Mouse (Mus musculus): Measurements from ENCODE around the gene Mgat4e. TPM values are rescaled to one million over a fixed set of nuclear protein-coding genes. Genes with fewer than 3 reads are reported as not detected.

The Mgat4e gene
- total RNA-seq (2022), result not detected

GRCm38 (mm10) chr1:134549632-134550132 is at the start of gene Mgat4e:
TSS of gene Mgat4e (minus strand) at chr1:134549682.
- no peak for DNase-seq (ENCODE audit: low spot score)

- DNase-seq (ENCODE audit: low spot score), result no peak
Measured at GRCm38 (mm10) chr1:134597339-134598054, 48.0 kb upstream of the Mgat4e start.

DNA sequence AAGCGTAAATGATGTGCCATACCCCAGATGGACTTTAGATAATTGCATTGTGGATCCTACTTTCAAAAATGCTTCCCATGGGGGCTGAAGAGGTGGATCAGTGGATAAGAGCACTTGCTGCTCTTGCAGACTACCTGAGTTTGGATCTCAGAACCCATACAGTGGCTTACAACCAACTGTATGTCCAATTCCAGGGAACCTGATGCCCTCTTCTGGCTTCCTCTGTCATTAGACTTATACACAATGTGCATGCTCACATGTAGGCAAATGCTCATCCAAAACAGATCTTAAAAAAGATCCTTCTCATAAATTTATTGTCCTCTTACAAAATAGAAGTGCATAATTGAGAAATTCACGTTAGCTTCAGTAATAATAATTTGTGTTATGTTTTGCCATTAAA is 42.3 kb upstream of the Mgat4e start:
- no peak for DNase-seq (ENCODE audit: low spot score)

DNA sequence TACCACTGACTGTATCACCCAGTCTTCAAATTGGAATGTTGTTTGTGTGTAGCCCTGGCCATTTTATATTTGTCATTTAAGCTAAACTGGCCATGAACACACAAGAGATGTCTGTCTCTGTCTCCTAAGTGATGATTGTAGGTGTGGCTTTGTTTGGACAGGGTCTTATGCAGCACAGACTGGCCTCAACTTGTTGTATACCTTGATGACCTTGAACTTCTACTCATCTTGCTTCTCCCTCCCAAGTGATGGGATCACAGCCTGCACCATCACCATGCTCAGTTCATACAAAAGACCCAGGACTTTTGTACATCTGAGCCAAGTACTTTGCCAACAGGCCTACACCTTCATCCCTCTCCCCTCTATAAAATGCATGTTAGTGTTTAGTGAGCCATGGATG is 40.2 kb upstream of the Mgat4e start:
- no peak for DNase-seq (ENCODE audit: low spot score)

- no peak for DNase-seq (ENCODE audit: low spot score)
Measured at GRCm38 (mm10) chr1:134583560-134583959, 34.1 kb upstream of the Mgat4e start.

- DNase-seq (ENCODE audit: low spot score), result no peak
Measured at GRCm38 (mm10) chr1:134580796-134581195, 31.3 kb upstream of the Mgat4e start.

GRCm38 (mm10) chr1:134577384-134578120 is 28.1 kb upstream of the Mgat4e start:
- DNase-seq (ENCODE audit: low spot score), result no peak

DNA sequence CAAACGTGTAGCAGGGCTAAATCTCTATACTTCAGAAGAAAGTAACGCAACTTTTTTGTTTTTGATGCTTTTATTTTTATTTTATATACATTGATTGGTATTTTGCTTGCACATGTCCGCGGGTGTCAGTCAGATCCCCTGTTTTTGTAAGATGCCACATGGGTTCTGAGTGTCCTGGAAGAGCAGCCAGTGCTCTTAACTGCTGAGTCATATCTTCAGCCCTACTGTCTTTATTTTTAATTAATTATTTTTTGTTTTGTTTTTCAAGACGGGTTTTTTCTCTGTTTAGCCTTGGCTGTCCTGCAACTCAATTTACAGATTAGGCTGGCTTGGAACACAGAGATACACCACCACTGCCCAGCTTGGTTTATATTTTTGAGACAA is 24.4 kb upstream of the Mgat4e start:
- DNase-seq (ENCODE audit: low spot score), result no peak

DNA sequence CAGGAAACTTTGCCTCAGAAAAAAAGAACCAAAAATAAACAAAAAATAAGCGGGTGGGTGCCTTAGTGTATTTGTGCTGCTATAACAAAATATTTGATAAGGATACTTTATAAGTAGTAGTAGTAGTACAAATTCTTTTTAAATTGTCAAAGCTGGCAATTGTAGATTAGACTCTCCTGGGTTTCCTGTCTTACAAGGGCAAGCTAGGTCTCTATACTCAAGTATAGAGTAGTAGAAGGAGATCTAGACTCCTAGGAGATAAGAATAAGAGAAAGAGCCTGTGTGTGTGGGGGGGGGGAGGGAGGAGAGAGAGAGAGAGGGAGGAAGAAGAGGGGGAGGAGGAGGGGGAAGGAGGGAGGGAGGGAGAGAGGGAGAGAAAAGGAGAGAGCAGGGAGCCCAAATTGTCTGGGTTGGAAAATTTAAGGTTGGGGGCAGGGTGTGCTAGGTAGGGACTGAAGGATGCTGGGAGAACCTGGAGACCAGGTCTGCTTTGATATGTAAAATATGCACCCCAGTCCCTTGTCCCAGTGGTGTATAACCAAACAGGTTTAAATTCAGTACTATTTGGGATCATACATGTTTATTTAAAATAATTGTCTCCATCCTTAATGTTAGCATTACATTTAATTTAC is 23.9 kb upstream of the Mgat4e start:
- no peak for DNase-seq (ENCODE audit: low spot score)

GRCm38 (mm10) chr1:134570631-134571030 is 21.1 kb upstream of the Mgat4e start:
- DNase-seq (ENCODE audit: low spot score), result no peak

DNA sequence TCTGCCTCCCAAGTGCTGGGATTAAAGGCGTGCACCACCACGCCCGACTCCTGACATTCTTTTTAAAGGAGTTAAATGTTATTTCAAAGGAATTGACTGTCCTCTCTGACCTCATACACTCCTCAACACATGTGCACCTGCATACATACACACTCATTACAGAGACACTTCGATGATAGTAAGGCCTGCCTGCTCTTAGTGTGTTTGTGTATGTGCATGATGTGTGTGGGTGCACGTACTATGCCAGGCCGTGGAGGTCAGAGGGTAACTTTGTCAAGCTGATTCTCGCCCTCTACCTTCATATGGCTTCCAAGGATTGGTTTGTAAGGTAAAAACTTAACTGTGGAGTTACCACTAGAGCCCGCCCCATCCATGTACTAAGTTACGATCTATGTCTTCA is 20.7 kb upstream of the Mgat4e start:
- DNase-seq (ENCODE audit: low spot score), result no peak

DNA sequence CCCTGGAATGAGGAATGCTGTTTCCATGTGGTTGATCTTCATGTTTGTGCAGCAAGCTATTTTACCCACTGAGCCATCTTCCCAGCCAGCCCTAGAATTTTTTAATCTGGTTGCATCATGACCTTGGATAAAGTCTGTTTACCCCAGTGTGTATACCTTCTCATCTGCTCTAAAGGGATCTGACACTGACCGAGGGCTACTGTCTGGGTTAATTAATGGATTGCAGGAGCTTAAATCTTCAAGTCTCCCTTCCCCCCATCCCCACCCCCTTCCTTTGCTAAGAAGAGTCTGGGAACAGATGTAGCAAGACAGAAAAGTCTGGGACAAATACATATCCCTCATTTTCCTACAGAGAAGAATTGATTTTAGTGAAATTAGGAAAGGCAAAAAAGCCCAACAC is 18.0 kb upstream of the Mgat4e start:
- DNase-seq (ENCODE audit: low spot score), result no peak

- DNase-seq (ENCODE audit: low spot score), result no peak
Measured at GRCm38 (mm10) chr1:134563726-134564125, 14.2 kb upstream of the Mgat4e start.

- no peak for DNase-seq (ENCODE audit: low spot score)
Measured at GRCm38 (mm10) chr1:134562457-134562856, 13.0 kb upstream of the Mgat4e start.

DNA sequence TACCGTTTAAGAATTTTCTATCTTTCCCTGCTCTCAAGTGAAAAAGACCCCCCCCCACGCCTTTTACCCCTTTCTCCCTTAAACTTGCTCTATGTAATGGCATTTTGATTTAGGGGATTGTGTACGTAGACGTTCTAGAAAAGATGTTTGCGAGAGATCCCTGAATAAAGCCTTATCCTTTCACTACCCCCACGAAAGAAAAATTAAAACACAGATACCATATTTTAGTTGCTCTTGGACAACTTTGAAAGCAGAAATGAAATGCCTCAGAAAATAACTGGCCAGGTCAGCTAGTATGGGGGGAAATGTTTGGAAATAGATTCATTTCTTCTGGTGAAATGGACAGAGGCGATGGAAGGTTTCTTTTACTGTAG is 12.3 kb upstream of the Mgat4e start:
- DNase-seq (ENCODE audit: low spot score), result no peak

DNA sequence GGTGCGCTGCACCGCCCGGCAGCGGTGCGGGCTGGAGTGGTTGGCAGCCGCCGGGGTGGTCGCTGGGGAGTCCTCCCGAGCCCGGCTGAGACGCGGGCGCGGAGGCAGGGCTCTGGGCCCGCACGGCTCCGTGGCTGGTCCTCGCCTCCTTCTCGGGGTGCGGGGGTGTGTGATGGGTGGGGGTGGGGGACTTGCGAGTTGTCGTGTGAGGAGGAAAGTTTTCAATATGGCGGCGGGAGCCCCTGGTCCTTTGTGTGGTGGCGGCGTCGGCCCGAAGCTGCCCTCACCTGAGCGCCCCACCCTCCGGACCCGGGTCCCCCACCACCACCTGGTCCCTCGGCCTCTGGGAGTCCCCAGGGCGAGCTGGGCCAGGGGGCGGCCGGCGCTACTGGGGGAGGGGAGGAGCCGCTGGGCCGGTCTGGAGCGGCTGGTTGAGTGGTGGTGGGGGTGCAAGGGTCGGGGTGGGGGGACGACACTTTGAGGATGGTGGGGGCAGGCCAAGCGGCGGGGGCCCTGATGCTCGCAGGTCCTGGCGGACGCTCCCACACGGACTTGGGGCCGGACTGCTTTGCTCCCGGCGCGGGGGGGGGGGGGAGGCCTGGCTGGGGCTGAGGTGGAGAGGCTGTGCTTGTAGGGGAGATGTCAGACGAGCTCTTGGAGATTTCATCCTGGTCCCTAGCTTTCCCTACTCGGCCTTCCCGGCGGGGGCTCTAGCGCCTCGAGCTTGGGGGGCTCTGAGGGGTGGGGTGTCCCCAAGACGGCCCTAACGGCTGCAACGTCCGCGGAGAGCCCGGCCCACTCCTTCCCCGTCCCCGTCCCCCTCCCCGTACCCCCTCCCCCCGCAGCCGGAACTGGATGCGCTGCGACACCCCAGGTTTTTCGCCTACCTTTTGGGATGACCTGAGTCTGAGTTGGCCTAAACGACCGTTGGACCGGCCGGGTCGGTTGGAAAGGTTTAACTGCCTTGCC is 11.6 kb upstream of the Mgat4e start:
- no peak for DNase-seq (ENCODE audit: low spot score)

- peak; percentile 19 for DNase-seq (ENCODE audit: low spot score)
Measured at GRCm38 (mm10) chr1:134560396-134560795, 10.9 kb upstream of the Mgat4e start.

GRCm38 (mm10) chr1:134559976-134560375 is 10.5 kb upstream of the Mgat4e start, which contains the start of gene Kdm5b:
TSS of gene Kdm5b (plus strand) at chr1:134560171.
- DNase-seq (ENCODE audit: low spot score), result peak; percentile 86

- no peak for DNase-seq (ENCODE audit: low spot score)
Measured at GRCm38 (mm10) chr1:134559226-134559625, 9.7 kb upstream of the Mgat4e start.

DNA sequence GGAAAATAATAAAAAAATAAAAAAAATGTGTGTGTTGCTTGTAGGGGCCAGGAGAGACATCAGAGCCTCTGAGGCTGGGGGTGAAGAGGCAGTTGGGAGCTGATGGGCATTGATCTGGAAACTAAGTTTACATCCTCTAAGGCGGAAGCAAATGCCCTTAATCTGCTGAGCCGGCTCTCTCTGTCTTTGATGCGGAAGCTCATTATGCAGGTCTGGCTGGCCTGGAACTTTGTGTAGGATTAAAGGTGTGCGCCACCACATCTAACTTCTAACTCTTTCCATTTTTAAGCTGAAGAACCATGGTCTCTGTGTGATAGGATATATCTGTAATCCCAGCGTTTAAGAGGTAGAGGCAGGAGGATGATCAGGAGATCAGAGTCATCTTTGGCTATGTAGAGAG is 9.0 kb upstream of the Mgat4e start:
- DNase-seq (ENCODE audit: low spot score), result no peak

- peak; percentile 94 for DNase-seq (ENCODE audit: low spot score)
Measured at GRCm38 (mm10) chr1:134556671-134557218, 7.3 kb upstream of the Mgat4e start.
